Mouse (Mus musculus) testis, adult 2 months (tissue): ENCODE measurements around the gene Klf13. TPM values are rescaled to one million over a fixed set of nuclear protein-coding genes. Genes with fewer than 3 reads are reported as not detected.

Source experiments
- H3K27ac ChIP-seq: fragments of 200-500 bp; 2 replicates; pipeline ENCODE4 v1.5.1; 2012; ENCODE audit warnings: low read depth, low read length; ENCODE audit not compliant: control insufficient read depth, insufficient read depth
- H3K27me3 ChIP-seq: fragments of 200-500 bp; 2 replicates; pipeline ENCODE4 v1.6.1; 2012; ENCODE audit warnings: mild to moderate bottlenecking, low read length, moderate library complexity; ENCODE audit not compliant: control insufficient read depth, insufficient read depth
- H3K36me3 ChIP-seq: fragments of 200-500 bp; 2 replicates; pipeline ENCODE4 v1.6.1; 2012; ENCODE audit warnings: mild to moderate bottlenecking, low read length; ENCODE audit not compliant: control insufficient read depth, insufficient read depth
- H3K4me1 ChIP-seq: fragments of 200-500 bp; 2 replicates; pipeline ENCODE4 v1.6.1; 2012; ENCODE audit warnings: low read length; ENCODE audit not compliant: control insufficient read depth, insufficient read depth
- H3K4me3 ChIP-seq: fragments of 200-500 bp; 2 replicates; pipeline ENCODE4 v1.5.1; 2012; ENCODE audit warnings: low read depth, mild to moderate bottlenecking, low read length, moderate library complexity, mixed read lengths; ENCODE audit not compliant: control insufficient read depth
- CTCF ChIP-seq: fragments of 200-500 bp; IDR thresholded peaks from 2 replicates; pipeline ENCODE4 v1.5.1; 2012; ENCODE audit warnings: low read depth, mild to moderate bottlenecking, inconsistent platforms, low read length, moderate library complexity; ENCODE audit not compliant: control insufficient read depth, insufficient read depth, insufficient replicate concordance
- POLR2A ChIP-seq: fragments of 200-500 bp; IDR thresholded peaks from 2 replicates; pipeline ENCODE4 v1.6.1; 2012; ENCODE audit warnings: low read depth, mild to moderate bottlenecking, inconsistent platforms, low read length, moderate library complexity; ENCODE audit not compliant: control insufficient read depth
- polyA plus RNA-seq: library from polyadenylated mRNA; depleted of rRNA; stranded (reverse); fragments of >200 nt; gene quantifications from 2 replicates; pipeline ENCODE4 v1.2.3, GENCODE M21; 2012

Gene Klf13
- polyA plus RNA-seq, 1 experiment, result 2.8 TPM

DNA sequence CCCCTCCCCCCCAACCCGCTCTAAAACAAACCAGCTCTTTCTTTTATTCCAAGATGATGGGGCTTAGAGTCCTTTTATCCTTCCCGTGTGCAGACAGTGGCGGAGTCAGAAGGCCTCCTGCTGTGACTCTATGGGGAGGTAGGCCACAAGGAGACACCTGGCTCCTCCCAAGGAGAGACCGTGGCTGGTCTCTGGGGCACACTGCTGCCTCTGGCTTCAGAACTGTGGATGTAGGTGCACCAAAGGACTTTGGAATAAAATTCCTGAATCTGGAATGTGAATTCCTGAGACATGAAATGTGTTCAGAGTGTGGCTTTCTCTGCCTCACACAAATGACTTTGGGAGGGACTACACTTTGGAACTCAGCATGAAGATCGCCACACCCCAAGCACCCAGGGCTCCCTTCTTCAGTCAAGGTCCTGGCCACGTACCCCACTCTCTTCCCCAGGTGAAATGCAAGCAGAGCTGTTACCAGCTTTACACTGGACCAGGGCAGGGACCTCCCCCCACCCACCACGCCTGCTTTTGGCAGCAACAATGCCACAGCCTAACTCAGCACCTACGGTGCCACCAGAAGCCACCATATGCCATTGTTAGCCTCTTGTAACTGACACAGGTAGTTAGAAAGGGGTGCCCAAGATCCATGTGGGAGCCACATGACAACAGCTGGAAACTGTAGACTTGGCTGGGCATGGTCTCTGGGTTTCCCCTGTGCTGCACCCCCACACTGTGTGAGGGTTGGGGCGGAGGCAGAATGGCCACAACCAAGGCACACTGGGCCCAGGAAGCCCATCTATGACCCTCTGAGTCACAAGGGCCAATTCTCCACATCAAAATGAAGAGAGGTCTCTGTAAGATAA, 49.4 kb downstream of the Klf13 start:
- Histone ChIP-seq H3K4me3 (no peak overlapping the region), H3K4me1 (peaks cover 5% of the 10 kb centered on the region; the same call in 1 of the 2 replicates), H3K36me3 (no peaks in the 10 kb centered on the region), H3K27me3 (no peaks in the 10 kb centered on the region), H3K27ac (no peak overlapping the region)
- TF ChIP-seq POLR2A, result no peak
- TF ChIP-seq CTCF, result no peak

DNA sequence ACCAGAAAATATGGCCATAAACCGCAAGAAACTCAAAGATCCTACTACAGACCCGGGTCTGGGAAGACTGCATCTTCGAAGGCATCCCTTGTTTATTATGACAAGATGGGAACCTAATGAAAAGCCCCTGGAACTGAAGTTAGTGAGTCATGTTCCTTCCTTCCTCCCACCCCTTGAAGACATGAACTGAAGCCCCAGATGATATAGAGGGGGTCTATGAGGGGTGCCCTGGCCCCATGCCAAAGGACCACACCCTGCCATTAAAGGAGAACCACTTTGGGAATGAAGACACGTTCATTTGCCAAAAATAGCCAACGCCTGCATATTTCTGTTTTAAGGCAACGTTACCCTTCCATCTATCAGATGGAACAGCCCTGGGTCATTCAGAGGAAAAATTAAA, 50.0 kb downstream of the Klf13 start:
- TF ChIP-seq CTCF, result no peak
- no peak for TF ChIP-seq POLR2A
- no peaks in the 10 kb centered on the region for H3K27me3 ChIP-seq
- no peak overlapping the region for H3K4me3 ChIP-seq
- no peaks in the 10 kb centered on the region for H3K36me3 ChIP-seq
- H3K27ac ChIP-seq, result no peak overlapping the region
- peaks cover 5% of the 10 kb centered on the region; the same call in 1 of the 2 replicates for H3K4me1 ChIP-seq

DNA sequence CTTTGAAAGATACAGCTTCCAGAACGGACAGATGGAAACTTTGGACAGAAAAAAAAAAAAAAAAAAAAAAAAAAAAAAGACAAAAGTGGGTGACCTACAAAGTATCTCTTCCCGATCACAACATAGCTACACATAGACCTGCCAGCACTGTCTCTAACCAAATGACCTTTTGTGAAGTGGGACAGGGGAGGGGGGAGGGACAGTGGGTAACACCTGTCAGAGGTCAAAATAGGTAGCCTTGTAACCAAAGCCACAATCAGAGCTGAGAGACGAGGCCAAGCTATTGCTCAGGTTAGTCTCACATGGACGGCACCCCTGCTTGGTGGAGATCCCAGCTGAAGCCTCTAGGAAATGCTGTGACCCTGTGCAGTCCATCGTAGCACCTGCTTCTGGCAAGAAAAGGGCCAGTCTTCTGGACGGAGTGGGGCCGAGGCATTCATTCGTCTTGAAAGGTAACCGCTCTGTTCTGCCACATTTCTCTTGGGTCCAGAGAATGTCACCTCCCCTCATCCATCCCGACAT, 51.1 kb downstream of the Klf13 start:
- Histone ChIP-seq H3K4me1 (peaks cover 5% of the 10 kb centered on the region; the same call in 1 of the 2 replicates), H3K27ac (no peak overlapping the region), H3K4me3 (no peak overlapping the region), H3K36me3 (no peaks in the 10 kb centered on the region), H3K27me3 (no peaks in the 10 kb centered on the region)
- no peak for TF ChIP-seq CTCF
- no peak for TF ChIP-seq POLR2A

DNA sequence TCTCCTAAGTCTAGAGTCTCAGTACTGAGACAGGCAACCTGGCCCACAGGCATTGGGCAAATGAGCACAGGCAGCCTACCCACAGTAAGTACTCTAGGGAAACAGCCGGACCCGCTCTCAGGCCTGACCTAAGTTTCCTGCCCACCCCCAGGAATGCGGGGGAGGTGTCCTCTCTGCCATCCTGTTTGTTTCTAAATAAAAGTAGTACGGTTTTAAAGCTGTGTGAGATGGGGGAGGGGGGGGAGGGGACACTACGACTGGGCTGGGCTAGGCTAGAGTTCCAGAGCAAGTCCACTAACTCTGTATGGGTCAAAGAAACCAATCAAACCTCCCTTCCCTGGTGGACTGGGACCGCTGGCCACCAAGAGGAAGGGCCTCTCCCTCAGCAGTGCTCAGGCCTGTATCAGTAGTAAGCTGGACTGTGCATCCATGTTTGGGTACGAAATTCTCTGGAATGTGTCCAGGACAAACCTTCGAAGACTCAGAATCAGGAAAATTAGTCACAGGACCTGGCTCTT, 51.6 kb downstream of the Klf13 start:
- H3K4me3 ChIP-seq, result no peak overlapping the region
- TF ChIP-seq CTCF, result no peak
- TF ChIP-seq POLR2A, result no peak
- no peaks in the 10 kb centered on the region for H3K36me3 ChIP-seq
- no peaks in the 10 kb centered on the region for H3K27me3 ChIP-seq
- H3K27ac ChIP-seq, result no peak overlapping the region
- H3K4me1 ChIP-seq, result peaks cover 5% of the 10 kb centered on the region; the same call in 1 of the 2 replicates

DNA sequence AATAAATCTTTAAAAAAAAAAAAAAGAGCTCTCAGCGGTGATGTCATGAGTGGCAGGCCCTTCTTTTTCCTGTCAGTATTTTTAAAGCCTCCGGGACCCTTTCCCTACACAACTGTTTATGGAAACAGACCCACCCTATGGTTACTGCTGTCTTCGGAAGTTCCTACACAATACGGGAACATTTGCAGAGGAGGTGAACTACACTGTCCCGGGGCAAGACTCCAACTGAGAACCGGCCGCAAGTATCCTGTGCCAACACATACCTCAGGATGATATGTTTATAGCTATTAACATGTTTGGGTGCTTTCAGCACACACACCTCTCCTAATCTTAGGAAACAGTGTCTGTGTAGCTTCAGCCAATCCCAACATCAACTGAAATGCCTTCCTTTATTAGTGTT, 53.7 kb downstream of the Klf13 start:
- peaks cover 2% of the 10 kb centered on the region; the same call in 1 of the 2 replicates for H3K4me1 ChIP-seq
- H3K27ac ChIP-seq, result no peak overlapping the region
- TF ChIP-seq POLR2A (no peak), CTCF (no peak)
- no peak overlapping the region for H3K4me3 ChIP-seq
- no peaks in the 10 kb centered on the region for H3K36me3 ChIP-seq
- H3K27me3 ChIP-seq, result no peaks in the 10 kb centered on the region

DNA sequence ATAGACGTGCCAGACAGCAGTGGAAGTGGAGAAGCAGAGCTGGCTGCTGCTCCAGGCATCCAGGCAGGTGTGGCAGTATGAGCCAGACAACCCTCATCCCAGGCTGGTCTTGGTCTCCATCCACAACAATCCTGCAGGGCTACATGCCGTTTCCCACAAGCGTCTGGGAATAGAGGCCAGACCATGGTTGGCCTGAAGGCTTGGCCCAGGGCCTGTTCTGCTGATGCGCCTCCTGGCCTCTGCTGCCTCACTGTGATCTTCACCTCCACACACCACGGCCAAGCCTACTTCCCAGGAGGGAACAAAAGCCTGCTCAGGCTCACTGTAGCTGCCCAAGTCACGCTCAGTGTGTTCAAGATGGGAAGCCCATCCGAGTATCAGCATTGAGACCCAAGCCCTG, 56.0 kb downstream of the Klf13 start:
- Histone ChIP-seq H3K4me3 (no peak overlapping the region), H3K36me3 (no peaks in the 10 kb centered on the region), H3K27ac (no peak overlapping the region), H3K27me3 (no peaks in the 10 kb centered on the region), H3K4me1 (peaks cover 4% of the 10 kb centered on the region; the same call in 1 of the 2 replicates)
- no peak for TF ChIP-seq POLR2A
- no peak for TF ChIP-seq CTCF

DNA sequence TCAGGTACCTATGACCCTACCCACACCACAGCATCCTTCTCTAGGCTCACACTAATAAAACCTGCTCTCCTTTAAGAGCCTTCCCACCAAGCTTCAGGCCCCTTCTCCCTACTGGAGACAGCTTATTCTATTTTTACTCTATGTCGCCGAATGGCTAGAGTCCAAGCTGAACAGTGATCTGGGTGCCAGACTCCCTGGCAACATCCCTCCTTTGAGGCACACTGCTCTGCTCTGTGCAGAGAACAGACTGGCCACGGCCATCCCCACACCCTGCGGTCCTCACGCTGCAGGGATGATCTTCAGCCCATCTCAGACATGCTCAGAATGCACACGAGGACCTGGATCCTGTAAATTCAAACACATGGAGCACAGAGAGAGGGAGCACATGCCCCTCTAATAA, 59.1 kb downstream of the Klf13 start:
- Histone ChIP-seq H3K27ac (no peak overlapping the region), H3K4me1 (peaks cover 3% of the 10 kb centered on the region; the same call in 1 of the 2 replicates), H3K27me3 (no peaks in the 10 kb centered on the region), H3K4me3 (no peak overlapping the region), H3K36me3 (no peaks in the 10 kb centered on the region)
- TF ChIP-seq CTCF (no peak), POLR2A (no peak)
